Mouse (Mus musculus): Measurements from ENCODE around the gene Dock3.

Gene Dock3

GRCm38 (mm10) chr9:106970742-106971141, 261.0 kb downstream of the Dock3 start:
- peak; percentile 41 for DNase-seq

- DNase-seq: no peak
These were observed 273.3 kb downstream of the Dock3 start for GRCm38 (mm10) chr9:106958452-106958851.

GRCm38 (mm10) chr9:106955486-106955885, 276.2 kb downstream of the Dock3 start:
- DNase-seq: no peak

GRCm38 (mm10) chr9:106934998-106935397, 296.7 kb downstream of the Dock3 start:
- no peak for DNase-seq

GRCm38 (mm10) chr9:106914878-106915277, 316.8 kb downstream of the Dock3 start:
- no peak for DNase-seq

GRCm38 (mm10) chr9:106913759-106914158, 317.9 kb downstream of the Dock3 start:
- no peak for DNase-seq

GRCm38 (mm10) chr9:106911624-106912023, 320.1 kb downstream of the Dock3 start:
- no peak for DNase-seq

GRCm38 (mm10) chr9:106908715-106909114, 323.0 kb downstream of the Dock3 start:
- no peak for DNase-seq

- DNase-seq: no peak
These were observed 323.5 kb downstream of the Dock3 start for GRCm38 (mm10) chr9:106908174-106908573.

GRCm38 (mm10) chr9:106906597-106906996, 325.1 kb downstream of the Dock3 start:
- no peak for DNase-seq

- DNase-seq: peak; percentile 74
These were observed 327.9 kb downstream of the Dock3 start for GRCm38 (mm10) chr9:106903791-106904134.

GRCm38 (mm10) chr9:106903099-106903790, 328.5 kb downstream of the Dock3 start:
- no peak for DNase-seq

- no peak for DNase-seq
These were observed 330.1 kb downstream of the Dock3 start for GRCm38 (mm10) chr9:106901596-106901995.

GRCm38 (mm10) chr9:106898901-106899300, 332.8 kb downstream of the Dock3 start:
- no peak for DNase-seq

- no peak for DNase-seq
These were observed 338.4 kb downstream of the Dock3 start for GRCm38 (mm10) chr9:106893327-106893726.

- no peak for DNase-seq
These were observed 339.2 kb downstream of the Dock3 start for GRCm38 (mm10) chr9:106892552-106892875.

GRCm38 (mm10) chr9:106891829-106892551, 339.7 kb downstream of the Dock3 start, which contains the start of gene Manf:
Gene Manf, minus strand, starts transcription at chr9:106891979.
- peak; percentile 98 for DNase-seq

GRCm38 (mm10) chr9:106891341-106891741, 340.4 kb downstream of the Dock3 start:
- DNase-seq: peak; percentile 52

- DNase-seq: no peak
These were observed 341.0 kb downstream of the Dock3 start for GRCm38 (mm10) chr9:106890496-106891240.

- DNase-seq: no peak
These were observed 342.4 kb downstream of the Dock3 start for GRCm38 (mm10) chr9:106889321-106889720.

GRCm38 (mm10) chr9:106888346-106888745, 343.4 kb downstream of the Dock3 start:
- no peak for DNase-seq

GRCm38 (mm10) chr9:106886828-106887702, 344.6 kb downstream of the Dock3 start, which contains the start of gene Rbm15b:
Gene Rbm15b, minus strand, starts transcription at chr9:106887428.
- peak; percentile 100 for DNase-seq

Data from embryo, embryonic 11 days (tissue).